Mouse (Mus musculus) heart, embryonic 10.5 days (tissue): Measurements from ENCODE around the gene Apopt1. TPM values are rescaled to one million over a fixed set of nuclear protein-coding genes. Genes with fewer than 3 reads are reported as not detected.

Source experiments
- DNase-seq: peaks from one replicate; pipeline ENCODE4 v3.0.0-alpha.2; 2017; ENCODE audit warnings: low spot score
- H3K27ac ChIP-seq: fragments of 300-500 bp; sonication (generic); 2 replicates; pipeline ENCODE4 v1.5.1; 2016; ENCODE audit warnings: mild to moderate bottlenecking
- H3K27me3 ChIP-seq: fragments of 300-500 bp; sonication (generic); 2 replicates; pipeline ENCODE4 v1.6.1; 2016; ENCODE audit warnings: mild to moderate bottlenecking; ENCODE audit not compliant: poor library complexity, insufficient read depth, severe bottlenecking
- H3K36me3 ChIP-seq: fragments of 300-500 bp; sonication (generic); 2 replicates; pipeline ENCODE4 v1.6.1; 2016; ENCODE audit warnings: mild to moderate bottlenecking, moderate library complexity
- H3K4me1 ChIP-seq: fragments of 300-500 bp; sonication (generic); 2 replicates; pipeline ENCODE4 v1.6.1; 2016; ENCODE audit warnings: mild to moderate bottlenecking
- H3K4me3 ChIP-seq: fragments of 300-500 bp; sonication (generic); 2 replicates; pipeline ENCODE4 v1.5.1; 2016; ENCODE audit warnings: mild to moderate bottlenecking, moderate library complexity
- H3K9me3 ChIP-seq: fragments of 300-500 bp; sonication (generic); 2 replicates; pipeline ENCODE4 v1.6.1; 2016; ENCODE audit warnings: mild to moderate bottlenecking, moderate library complexity
- WGBS: fragments of 180-500 bp; shearing (Covaris S2); methylation state at CpG from one replicate; pipeline ENCODE4 v1.1.7; 2016; 5-methylcytosine and 5-hydroxymethylcytosine counted together
- polyA plus RNA-seq: library from polyadenylated mRNA; unstranded; fragments of >200 nt; fragmentation: Nextera tagmentation; extraction: Ambion mirVana; gene quantifications from 2 replicates; pipeline ENCODE4 v1.2.1, GENCODE M21; 2016

The Apopt1 gene
- polyA plus RNA-seq, 1 experiment from 2014 or later: 55.2 TPM

DNA sequence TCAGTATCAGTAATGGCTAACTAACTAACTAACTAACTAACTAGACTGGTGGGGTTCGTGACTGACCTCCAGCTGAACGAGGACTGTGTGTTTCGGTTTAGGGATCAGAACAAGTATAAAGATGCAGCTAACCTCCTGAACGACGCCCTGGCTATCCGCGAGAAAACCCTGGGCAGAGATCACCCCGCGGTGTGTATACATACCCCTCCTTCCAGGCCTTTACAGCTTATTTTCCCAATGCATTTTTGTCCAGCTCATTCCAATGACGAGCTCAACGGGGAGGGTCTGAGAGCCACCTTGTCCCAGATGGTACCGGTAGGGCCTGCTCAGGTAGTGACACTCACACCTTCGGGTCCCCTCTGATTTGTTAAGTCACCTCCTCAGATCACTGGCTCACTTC is 64.9 kb downstream of the Apopt1 start:
- no peaks in the 10 kb centered on the region for H3K9me3 ChIP-seq
- no peak overlapping the region for H3K27ac ChIP-seq
- H3K36me3 ChIP-seq: peaks cover 99% of the 10 kb centered on the region
- H3K4me1 ChIP-seq: no peaks in the 10 kb centered on the region
- no peak overlapping the region for H3K4me3 ChIP-seq
- no peaks in the 10 kb centered on the region for H3K27me3 ChIP-seq
- 93% methylated on average over 13 of the region's 13 CpGs for WGBS
- DNase-seq: no peak

DNA sequence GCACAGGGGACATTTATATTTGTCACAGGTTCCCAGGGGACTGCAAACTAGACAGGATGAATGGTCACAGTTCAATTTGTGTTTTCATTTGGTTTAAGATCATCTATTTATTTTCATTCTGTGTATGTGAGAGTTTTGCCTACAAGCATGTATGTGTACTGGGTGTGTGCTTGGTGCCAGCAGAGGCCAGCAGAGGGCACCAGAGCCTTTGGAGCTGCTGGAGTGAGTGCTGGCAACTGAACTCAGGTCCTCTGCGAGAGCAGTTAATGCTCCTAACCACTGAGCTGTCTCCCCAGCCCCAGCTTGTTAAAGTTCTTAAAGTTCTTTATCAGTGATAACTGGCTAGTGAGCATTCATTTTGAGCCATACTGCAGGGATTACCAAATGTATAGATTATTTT is 66.5 kb downstream of the Apopt1 start:
- H3K27ac ChIP-seq: no peak overlapping the region
- H3K9me3 ChIP-seq: no peaks in the 10 kb centered on the region
- no peak for DNase-seq
- 96% methylated on average over 1 of the region's 1 CpGs for WGBS
- H3K4me3 ChIP-seq: no peak overlapping the region
- peaks cover 98% of the 10 kb centered on the region for H3K36me3 ChIP-seq
- no peaks in the 10 kb centered on the region for H3K27me3 ChIP-seq
- no peaks in the 10 kb centered on the region for H3K4me1 ChIP-seq

DNA sequence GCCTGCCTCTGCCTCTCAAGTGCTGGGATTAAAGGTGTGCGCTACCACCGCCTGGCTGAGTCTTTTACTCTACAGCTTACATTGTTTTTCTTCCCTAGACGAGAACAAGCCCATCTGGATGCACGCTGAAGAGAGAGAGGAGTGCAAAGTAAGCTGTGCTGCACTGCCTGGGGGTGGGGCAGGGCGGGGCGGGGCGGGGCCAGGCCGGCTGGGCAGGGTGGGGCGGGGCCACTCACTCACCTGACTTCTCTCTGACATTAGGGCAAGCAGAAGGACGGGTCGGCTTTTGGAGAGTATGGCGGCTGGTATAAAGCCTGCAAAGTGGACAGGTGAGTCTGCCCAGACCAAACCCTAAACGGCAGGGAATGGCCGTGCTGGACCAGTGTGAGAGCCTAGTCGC is 72.1 kb downstream of the Apopt1 start:
- Histone ChIP-seq H3K27ac (no peak overlapping the region), H3K36me3 (peaks cover 99% of the 10 kb centered on the region), H3K4me3 (no peak overlapping the region), H3K9me3 (no peaks in the 10 kb centered on the region), H3K4me1 (peaks cover 7% of the 10 kb centered on the region; the same call in 1 of the 2 replicates), H3K27me3 (no peaks in the 10 kb centered on the region)
- 72% methylated on average over 15 of the region's 15 CpGs for WGBS
- DNase-seq: no peak

DNA sequence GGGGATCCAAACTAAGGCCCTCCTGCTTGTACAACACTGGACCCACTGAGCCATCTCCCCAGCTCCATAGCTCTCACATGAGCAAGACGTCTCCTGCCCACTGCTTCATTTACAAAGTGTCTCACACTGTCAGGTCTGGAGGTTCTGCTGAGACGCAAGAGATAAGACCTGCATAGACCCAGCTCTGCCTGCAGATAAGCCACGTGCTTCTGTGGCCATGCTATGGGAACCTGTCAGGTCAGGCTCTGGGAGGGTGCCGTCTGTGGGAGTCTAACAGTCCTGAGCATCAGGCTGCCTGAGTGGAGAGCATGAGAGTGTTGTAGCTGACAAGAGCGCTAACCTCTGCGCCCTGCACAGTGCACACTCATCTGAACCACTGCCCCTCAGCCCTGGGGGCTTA is 74.0 kb downstream of the Apopt1 start:
- Histone ChIP-seq H3K27me3 (no peaks in the 10 kb centered on the region), H3K4me1 (peaks cover 7% of the 10 kb centered on the region; the same call in 1 of the 2 replicates), H3K36me3 (peaks cover 99% of the 10 kb centered on the region), H3K9me3 (no peaks in the 10 kb centered on the region), H3K4me3 (no peak overlapping the region), H3K27ac (no peak overlapping the region)
- DNase-seq: no peak
- 49% methylated on average over 6 of the region's 6 CpGs for WGBS

DNA sequence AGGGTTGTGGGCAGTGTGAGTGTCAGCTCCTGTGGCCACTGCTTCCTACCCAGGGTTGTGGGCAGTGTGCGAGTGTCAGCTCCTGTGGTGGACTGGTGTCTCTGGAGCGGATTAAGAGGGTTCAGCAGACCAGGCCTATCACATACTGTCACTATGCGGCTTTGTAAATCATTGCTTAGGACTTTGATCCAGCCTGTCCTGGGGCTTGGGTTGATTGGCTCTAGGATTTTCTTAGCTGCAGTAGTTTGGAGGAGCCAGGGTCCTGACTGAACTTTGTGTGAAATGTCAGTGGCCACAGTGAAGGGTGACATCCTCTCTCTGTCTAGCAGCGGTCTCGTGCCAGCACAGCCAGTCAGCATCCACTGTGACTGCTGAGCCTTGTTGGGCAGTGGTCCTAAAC is 77.0 kb downstream of the Apopt1 start:
- DNase-seq: no peak
- H3K36me3 ChIP-seq: peaks cover 99% of the 10 kb centered on the region
- H3K9me3 ChIP-seq: no peaks in the 10 kb centered on the region
- no peak overlapping the region for H3K27ac ChIP-seq
- 91% methylated on average over 5 of the region's 5 CpGs for WGBS
- no peak overlapping the region for H3K4me3 ChIP-seq
- H3K4me1 ChIP-seq: peaks cover 10% of the 10 kb centered on the region; the same call in 1 of the 2 replicates
- H3K27me3 ChIP-seq: no peaks in the 10 kb centered on the region

DNA sequence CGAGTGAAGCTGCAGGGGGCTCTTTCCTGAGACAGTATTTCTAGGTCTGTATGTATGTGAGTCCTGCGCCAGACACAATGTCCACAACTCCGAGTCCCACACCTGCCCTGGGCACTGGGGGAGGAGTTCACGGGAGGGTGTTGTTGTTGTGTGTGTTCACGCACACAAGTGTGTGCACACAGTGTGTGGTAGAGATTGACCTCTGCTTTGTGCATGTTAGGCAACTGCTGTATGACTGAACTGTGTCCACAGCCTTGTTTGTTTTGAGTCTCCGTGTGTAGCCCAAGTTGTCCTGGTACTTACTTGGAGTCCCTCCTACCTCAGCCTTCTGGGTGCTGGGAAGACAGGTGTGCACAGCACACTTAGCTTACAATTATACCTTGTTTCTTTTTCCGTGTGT is 77.6 kb downstream of the Apopt1 start:
- H3K4me3 ChIP-seq: no peak overlapping the region
- peaks cover 10% of the 10 kb centered on the region; the same call in 1 of the 2 replicates for H3K4me1 ChIP-seq
- H3K9me3 ChIP-seq: no peaks in the 10 kb centered on the region
- H3K27ac ChIP-seq: no peak overlapping the region
- WGBS: 91% methylated on average over 7 of the region's 7 CpGs
- no peak for DNase-seq
- no peaks in the 10 kb centered on the region for H3K27me3 ChIP-seq
- peaks cover 99% of the 10 kb centered on the region for H3K36me3 ChIP-seq

DNA sequence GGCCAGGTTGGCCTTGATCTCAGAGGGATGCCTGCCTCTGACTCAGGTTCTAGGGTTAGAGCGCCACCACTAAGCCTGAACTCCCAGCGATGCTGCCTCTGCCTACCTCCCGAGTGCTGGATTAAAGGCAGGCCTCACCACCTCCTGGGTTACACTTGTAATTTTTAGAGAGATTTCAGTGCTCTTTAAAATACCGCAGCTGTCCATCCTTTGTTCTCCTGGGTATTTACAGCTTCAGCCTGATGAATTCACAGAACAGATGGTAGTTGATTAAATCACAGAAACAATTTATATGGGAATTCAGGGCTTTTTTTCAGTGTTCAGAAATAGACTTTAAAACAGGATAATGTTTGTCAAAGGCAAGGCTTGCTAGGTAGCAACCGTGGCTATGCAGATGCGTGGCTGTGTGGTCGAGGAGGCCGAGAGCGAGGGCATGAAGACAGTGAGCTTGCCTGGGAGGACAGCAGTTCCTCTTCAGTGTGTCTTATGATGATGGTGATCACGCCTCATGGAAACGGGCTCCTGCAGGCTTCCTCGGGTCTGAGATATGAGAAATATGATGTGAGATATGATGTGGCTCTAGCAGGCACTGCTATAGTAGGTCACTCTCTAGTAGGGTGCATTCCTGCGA is 78.5 kb downstream of the Apopt1 start:
- WGBS: 91% methylated on average over 13 of the region's 13 CpGs
- H3K9me3 ChIP-seq: no peaks in the 10 kb centered on the region
- no peak for DNase-seq
- no peak overlapping the region for H3K27ac ChIP-seq
- H3K27me3 ChIP-seq: no peaks in the 10 kb centered on the region
- no peak overlapping the region for H3K4me3 ChIP-seq
- peaks cover 99% of the 10 kb centered on the region for H3K36me3 ChIP-seq
- peaks cover 10% of the 10 kb centered on the region; the same call in 1 of the 2 replicates for H3K4me1 ChIP-seq

DNA sequence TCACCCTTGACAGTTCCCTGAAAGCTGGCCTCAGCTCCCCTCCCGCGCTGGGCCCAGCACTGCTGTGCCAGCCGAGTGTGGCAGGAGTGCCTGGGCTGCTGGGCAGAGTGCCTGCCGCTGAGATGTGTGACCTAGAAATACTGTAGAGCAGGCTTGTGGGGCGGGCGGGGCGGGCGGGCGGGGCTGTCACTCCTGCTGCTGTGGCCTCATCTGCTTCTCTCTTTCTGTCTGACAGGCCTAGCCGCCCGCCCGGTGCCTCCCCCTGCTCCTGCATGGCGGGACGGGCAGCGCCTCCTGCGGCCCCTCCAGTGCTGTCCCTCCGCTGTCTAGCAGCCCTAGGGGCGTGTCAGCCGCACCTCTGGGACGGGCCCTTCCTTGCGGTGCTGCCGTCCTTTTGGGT is 81.0 kb downstream of the Apopt1 start:
- H3K27ac ChIP-seq: no peak overlapping the region
- 65% methylated on average over 22 of the region's 22 CpGs for WGBS
- H3K36me3 ChIP-seq: peaks cover 96% of the 10 kb centered on the region
- no peaks in the 10 kb centered on the region for H3K9me3 ChIP-seq
- no peak overlapping the region for H3K4me3 ChIP-seq
- 0 out of 2 replicates have a peak, but pooled peaks cover 3% of the 10 kb centered on the region for H3K4me1 ChIP-seq
- no peaks in the 10 kb centered on the region for H3K27me3 ChIP-seq
- no peak for DNase-seq

DNA sequence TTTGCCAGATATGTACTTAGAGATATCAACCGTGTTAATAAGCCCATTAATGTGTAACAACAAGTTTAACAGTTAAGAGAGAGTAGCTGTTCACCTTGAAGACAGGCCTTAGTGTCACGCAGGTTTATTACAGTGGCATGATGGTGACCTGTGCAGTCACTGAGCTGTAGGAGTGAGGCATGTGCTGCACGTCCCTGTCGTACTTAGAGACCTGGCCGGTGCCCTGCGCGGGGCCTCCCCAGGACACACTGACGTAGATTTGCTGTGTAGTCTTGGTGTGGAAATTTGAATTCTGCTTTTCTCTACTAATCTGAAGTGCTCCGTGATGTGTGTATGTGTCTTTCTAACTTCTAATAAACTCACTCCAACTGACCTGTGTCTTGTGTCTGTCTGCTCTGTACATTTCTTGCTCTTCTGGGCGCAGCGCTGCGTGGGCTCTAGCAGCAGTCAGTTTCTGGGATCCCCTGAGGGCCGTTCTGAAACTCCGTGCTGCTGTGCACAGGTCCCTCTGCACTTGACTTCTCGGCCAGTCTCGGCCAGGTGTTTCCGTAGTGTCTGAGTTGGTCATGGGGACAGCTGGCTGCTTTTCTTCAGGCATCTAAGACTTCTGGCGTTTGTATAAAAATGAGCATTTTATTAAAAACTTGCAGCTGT is 81.6 kb downstream of the Apopt1 start:
- Histone ChIP-seq H3K4me1 (0 out of 2 replicates have a peak, but pooled peaks cover 3% of the 10 kb centered on the region), H3K4me3 (no peak overlapping the region), H3K36me3 (peaks cover 94% of the 10 kb centered on the region), H3K27me3 (no peaks in the 10 kb centered on the region), H3K27ac (no peak overlapping the region), H3K9me3 (no peaks in the 10 kb centered on the region)
- WGBS: 92% methylated on average over 18 of the region's 18 CpGs
- DNase-seq: no peak

DNA sequence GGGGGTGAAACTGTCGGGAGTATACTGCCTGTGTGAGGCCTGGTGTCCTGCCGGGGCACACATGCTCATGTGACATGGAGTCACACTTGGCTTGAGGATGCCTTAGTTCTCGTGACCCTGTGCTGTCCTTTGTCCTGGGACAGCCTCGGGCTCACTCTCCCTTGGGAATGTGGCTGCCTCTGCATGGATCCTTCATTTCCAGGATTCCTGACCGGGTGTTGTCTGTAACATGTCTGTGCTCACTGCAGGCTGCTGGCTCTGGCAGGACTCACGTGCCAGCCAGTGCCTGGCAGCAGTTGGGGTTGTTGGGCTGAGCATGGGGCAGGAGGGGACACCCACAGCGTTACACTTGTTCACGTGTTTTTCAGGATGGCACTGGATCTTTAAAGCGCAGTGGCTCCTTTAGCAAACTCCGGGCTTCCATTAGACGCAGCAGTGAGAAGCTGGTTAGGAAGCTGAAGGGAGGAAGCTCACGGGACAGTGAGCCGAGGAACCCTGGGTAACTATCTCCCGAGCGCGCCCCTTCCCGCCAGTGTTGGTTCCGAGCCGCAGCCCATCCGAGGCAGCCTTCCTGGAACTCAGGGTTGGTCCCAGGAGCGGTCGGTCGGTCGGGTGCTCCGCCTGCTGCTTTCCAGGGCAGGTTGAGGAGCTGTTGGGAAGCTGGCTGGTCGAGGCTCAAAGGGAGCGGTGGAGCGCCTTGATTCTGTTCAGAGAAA is 82.3 kb downstream of the Apopt1 start:
- DNase-seq: no peak
- H3K27ac ChIP-seq: no peak overlapping the region
- H3K4me3 ChIP-seq: no peak overlapping the region
- H3K4me1 ChIP-seq: peaks cover 6% of the 10 kb centered on the region; the same call in 1 of the 2 replicates
- no peaks in the 10 kb centered on the region for H3K9me3 ChIP-seq
- H3K36me3 ChIP-seq: peaks cover 93% of the 10 kb centered on the region
- H3K27me3 ChIP-seq: no peaks in the 10 kb centered on the region
- WGBS: 89% methylated on average over 28 of the region's 28 CpGs

DNA sequence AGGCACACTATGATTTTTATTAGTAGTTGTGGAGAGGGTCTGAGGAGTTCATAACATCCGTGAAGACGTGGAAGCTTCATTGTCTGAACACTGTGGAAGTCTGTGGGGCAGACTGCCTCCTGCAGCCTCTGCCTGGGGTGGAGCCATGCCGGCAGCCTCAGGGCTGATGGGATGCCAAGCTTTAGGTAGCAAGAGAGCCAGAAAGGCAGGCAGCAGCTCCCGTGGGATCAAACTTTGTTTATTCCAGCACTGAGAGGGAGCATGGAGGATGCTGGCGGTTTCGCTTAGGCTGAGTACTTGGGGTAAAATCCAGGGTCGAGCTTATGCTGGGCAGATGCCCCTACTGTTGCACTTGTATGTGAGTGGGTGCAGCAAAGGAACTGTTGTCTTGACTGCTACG is 84.2 kb downstream of the Apopt1 start:
- Histone ChIP-seq H3K4me3 (no peak overlapping the region), H3K9me3 (no peaks in the 10 kb centered on the region), H3K27me3 (no peaks in the 10 kb centered on the region), H3K36me3 (peaks cover 92% of the 10 kb centered on the region), H3K27ac (no peak overlapping the region), H3K4me1 (peaks cover 9% of the 10 kb centered on the region; the same call in 1 of the 2 replicates)
- 91% methylated on average over 8 of the region's 8 CpGs for WGBS
- no peak for DNase-seq

DNA sequence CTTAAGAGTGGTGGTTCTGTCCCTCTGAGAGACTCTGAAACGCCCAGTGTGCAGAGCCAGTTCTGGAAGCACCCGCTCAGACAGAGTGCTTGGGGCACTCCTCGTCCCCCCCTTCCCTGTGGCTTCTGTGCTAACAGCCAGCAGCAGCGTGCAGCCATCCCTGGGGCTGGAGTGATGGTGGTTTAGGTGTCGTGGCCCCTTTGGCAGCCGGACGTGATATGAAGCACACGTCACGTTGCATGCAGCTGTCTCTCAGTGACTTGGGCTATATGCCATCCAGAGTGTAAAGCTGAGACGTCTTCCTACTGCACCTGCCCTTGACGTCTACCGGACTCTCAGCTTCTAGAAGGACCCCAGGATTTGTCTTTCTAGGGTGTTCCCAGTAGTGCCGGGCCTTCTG is 85.4 kb downstream of the Apopt1 start:
- Histone ChIP-seq H3K36me3 (peaks cover 93% of the 10 kb centered on the region), H3K27ac (no peak overlapping the region), H3K4me3 (no peak overlapping the region), H3K9me3 (no peaks in the 10 kb centered on the region), H3K4me1 (peaks cover 9% of the 10 kb centered on the region; the same call in 1 of the 2 replicates), H3K27me3 (no peaks in the 10 kb centered on the region)
- no peak for DNase-seq
- WGBS: 92% methylated on average over 13 of the region's 13 CpGs
